Mouse (Mus musculus) spleen, embryonic (tissue): Measurements from ENCODE around the gene Rundc3a.

Experiments
- CTCF ChIA-PET: fragments of 350-600 bp; sonication (Branson Sonifier 250); formaldehyde crosslinking; loops from one replicate; lab custom pipeline; 2022; lab: Charles Lee

Rundc3a gene

DNA sequence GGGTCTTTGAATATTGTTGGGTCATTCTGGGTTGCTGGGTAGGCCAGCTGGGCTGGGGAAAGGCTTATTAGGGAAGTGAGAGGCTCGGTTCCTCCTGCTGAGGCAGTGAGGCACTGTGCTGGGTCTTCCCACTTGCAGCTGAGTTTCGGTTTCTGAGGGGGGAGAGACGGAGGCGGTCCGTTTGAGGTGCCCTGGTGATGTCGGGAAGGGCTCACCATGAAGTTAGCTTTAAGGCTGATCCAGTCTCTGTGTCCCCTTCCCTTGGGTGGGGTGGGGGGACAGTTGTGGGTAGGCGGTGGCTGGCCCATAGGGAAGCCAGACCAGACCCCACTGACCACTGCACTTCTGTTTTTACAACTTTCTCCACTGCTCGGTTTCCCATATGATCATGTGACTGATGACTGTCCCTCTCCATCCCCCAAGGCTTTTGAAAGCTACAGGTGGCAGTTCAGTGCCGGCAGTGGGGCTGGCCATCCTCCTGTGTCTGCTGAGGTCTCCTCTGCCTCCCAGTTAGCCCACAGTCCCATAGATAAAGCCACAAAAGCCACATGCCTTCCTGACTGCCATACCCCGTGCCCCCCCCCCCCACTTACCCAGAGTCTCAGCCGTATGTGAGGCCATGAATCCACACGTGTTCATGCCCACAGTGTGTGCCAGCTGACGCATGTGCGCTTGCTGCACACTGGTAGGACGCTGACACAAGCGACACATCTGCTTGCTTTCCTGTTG is 39.1 kb downstream of the Rundc3a start:
- CTCF ChIA-PET = interaction anchor here (0.7 to 0.8 kb wide), 2 partner anchors 122 to 157 kb away, joined by 4 read pairs; no protein-coding TSS in a partner anchor

DNA sequence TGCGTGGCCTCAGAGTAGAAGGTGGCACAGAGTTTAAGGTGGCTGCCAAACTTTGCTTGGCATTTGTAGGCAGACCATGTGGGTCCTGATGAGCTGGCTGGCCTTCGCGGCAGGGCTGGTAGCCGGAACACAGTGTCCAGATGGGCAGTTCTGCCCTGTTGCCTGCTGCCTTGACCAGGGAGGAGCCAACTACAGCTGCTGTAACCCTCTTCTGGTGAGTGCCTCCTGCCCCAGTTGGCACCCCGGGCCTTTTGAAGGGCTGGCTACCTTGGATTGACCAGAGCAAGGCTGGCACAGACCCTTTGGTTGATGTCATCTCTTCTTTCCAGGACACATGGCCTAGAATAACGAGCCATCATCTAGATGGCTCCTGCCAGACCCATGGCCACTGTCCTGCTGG is 39.7 kb downstream of the Rundc3a start:
- CTCF ChIA-PET = interaction anchor here (0.6 kb wide), 1 partner anchor 14 kb away, joined by 3 read pairs; no protein-coding TSS in a partner anchor

DNA sequence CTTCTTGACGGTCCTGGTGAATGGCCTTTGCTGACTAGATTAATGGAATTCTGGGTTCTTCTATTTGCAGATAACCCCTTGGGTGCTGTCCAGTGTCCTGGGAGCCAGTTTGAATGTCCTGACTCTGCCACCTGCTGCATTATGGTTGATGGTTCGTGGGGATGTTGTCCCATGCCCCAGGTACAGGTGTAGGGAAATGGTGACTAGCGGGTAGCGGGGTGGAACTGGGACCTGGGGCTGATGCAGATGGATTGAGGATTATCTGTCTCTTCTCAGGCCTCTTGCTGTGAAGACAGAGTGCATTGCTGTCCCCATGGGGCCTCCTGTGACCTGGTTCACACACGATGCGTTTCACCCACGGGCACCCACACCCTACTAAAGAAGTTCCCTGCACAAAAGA is 40.7 kb downstream of the Rundc3a start:
- CTCF ChIA-PET = interaction anchor here (0.6 kb wide), 1 partner anchor 14 kb away, joined by 4 read pairs; no protein-coding TSS in a partner anchor

DNA sequence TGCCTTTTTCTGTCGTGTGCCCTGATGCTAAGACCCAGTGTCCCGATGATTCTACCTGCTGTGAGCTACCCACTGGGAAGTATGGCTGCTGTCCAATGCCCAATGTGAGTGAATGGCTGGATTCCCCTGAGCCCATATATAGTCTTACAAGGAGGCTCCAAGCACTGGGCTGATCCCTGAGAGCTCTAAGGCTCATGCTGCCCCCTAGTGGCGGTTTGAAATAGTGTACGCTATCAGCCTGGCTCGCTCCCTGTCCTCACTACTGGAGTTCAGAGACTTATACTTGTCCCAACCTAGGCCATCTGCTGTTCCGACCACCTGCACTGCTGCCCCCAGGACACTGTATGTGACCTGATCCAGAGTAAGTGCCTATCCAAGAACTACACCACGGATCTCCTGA is 41.2 kb downstream of the Rundc3a start:
- CTCF ChIA-PET = interaction anchor here (0.8 kb wide), 1 partner anchor 186 kb away, joined by 9 read pairs; no protein-coding TSS in a partner anchor

DNA sequence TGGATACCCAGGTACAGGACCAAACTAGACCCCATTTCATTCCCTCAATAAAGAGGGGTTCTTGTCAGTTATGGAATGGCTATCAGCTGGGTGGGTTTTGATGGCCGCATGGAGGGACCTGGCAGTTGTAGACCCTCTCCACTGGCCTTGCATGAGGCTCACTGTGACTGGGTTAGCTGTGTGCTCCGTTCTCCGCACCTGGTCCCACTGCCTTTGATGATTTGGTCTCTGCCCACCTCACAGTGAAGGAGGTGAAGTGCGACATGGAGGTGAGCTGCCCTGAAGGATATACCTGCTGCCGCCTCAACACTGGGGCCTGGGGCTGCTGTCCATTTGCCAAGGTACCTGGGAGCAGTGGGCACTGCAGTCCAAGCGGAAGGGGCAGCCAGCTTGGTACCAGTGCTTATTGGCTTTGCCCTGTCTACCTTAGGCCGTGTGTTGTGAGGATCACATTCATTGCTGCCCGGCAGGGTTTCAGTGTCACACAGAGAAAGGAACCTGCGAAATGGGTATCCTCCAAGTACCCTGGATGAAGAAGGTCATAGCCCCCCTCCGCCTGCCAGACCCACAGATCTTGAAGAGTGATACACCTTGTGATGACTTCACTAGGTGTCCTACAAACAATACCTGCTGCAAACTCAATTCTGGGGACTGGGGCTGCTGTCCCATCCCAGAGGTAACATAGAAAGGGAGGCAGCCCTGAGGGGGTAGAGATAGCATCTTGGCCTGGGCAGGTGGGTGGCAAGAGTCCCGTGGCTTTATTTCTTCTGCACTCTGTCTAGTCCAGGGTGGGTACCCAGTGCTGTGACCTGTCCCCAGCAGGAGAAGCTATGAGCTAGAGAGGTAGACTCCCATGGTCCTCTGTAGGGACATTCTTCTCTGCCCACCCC is 41.9 kb downstream of the Rundc3a start:
- CTCF ChIA-PET = interaction anchor here (0.8 kb wide), 1 partner anchor 187 kb away, joined by 9 read pairs; no protein-coding TSS in a partner anchor

- CTCF ChIA-PET = no interaction called here
These were observed 42.7 kb downstream of the Rundc3a start for GRCm38 (mm10) chr11:102435754-102436470.

DNA sequence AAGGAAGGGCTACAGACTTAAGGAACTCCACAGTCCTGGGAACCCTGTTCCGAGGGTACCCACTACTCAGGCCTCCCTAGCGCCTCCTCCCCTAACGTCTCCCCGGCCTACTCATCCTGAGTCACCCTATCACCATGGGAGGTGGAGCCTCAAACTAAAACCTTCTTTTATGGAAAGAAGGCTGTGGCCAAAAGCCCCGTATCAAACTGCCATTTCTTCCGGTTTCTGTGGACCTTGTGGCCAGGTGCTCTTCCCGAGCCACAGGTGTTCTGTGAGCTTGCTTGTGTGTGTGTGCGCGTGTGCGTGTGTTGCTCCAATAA is 43.2 kb downstream of the Rundc3a start:
- CTCF ChIA-PET = no interaction called here

GRCm38 (mm10) chr11:102437120-102438061 is 44.2 kb downstream of the Rundc3a start:
- CTCF ChIA-PET = interaction anchor here (0.6 to 1.5 kb wide), 4 partner anchors 9 to 208 kb away, joined by 3 to 5 read pairs (median 4); no protein-coding TSS in a partner anchor

- CTCF ChIA-PET = interaction anchor here (1.5 kb wide), 1 partner anchor 8 kb away, joined by 4 read pairs; no protein-coding TSS in a partner anchor
These were observed 45.2 kb downstream of the Rundc3a start for GRCm38 (mm10) chr11:102438212-102439092.

DNA sequence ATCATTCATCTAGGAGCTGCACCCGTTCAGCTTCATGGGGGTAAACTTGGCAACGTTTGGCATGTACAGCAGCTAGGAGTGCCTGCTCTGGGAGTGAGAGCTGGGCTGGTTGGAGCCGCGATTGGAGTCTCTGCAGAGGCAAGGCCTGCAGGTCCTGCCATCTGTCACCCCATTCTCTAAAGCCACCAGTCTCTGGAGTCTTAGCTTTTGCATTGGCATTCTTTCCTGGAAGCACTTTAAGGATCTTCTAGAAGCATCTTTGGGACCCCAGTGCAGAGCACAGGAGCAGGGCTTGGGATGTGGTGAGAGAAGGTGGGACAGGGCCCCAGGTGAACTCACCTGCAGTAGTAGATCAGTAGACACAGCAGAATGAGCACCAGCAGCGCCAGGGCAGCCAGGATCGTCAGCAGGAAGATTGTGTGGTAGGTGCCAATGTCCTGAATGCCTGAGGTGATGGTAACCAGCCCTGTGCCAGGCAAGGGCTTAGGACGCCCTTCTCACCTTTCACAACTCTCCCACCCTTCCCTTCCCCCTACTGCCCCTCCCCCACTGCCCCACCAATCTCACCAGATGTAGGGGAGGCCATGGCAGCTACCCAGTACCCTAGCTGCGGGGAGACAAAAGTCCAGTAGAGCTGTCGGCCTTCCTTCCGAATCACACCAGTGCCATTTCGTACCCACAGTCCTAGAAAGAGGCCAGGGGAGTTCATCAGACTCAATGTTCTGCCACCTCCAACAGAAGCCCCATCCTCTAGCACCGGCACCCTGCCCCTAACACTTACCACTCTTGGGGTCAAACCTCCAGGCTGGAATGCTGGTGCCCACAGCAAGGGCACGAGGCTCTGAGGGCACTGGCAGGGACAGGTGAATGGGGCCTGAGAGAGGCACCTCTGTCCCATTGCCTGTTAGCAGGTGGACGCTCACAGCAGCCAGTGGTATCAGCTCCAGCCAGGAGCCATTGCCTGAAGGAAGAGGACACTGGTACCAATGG is 46.2 kb downstream of the Rundc3a start:
- CTCF ChIA-PET = no interaction called here

GRCm38 (mm10) chr11:102440255-102440654 is 47.1 kb downstream of the Rundc3a start:
- CTCF ChIA-PET = no interaction called here

GRCm38 (mm10) chr11:102441434-102441833 is 48.2 kb downstream of the Rundc3a start:
- CTCF ChIA-PET = no interaction called here

- CTCF ChIA-PET = no interaction called here
These were observed 48.9 kb downstream of the Rundc3a start for GRCm38 (mm10) chr11:102442089-102442488.

DNA sequence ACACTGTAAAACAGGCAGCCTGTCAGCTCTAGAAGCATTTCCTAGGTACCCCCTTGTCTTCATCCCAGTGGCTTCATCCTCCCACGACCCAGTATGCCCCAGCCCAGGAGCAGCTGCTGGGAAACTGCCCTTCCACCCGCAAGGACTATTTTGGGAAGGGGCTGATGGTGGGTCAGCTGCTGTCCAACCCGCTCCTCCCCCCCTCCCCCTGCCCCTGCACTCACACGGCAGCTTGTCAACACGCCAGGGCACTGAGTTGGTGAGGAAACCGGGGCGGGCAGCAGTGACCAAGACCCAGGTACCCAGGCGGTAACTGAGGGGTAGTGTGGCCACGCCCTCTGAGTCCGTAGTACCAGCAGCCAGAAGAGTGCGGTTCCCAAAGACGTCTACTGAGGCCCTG is 50.5 kb downstream of the Rundc3a start:
- CTCF ChIA-PET = no interaction called here

DNA sequence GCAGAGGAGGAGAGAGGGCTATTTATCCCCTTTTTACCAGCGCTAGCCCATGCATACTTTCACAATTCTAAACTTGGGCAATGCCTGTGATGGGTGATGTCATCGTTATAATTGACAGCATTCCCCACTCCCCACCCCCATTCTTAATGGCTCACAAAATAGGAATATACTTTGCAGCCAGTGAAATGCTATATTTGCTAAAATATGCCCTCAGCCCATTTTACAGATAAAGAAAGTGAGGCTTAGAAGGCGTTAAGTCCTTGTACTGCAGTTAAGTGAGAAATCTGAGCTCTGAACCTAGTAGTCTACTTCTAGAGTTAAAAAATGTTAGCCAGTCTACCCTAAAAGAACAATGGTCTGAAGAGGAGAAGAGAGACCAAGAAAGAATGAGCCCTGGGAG is 51.1 kb downstream of the Rundc3a start:
- CTCF ChIA-PET = no interaction called here

DNA sequence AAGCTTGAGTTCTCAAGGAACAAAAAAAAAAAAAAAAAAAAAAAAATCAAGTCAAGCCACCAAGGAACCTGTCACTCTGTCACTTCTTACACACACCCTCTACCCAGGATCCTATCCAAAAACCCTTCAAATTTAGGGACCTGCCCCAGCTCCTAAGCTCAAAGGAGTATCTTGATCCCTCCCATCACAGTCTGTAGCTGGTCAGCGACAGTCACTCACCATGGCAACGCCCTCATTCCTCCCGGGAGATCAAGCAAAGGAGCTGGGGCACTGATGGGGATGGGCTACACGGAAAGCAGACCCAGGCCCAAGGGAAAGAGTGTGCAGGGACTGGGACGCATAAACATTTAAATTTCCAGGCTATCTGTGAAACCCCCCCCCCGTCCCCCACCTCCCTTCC is 51.6 kb downstream of the Rundc3a start:
- CTCF ChIA-PET = no interaction called here

- CTCF ChIA-PET = interaction anchor here (0.6 to 1.4 kb wide), 2 partner anchors 8 to 829 kb away, joined by 3 to 4 read pairs; no protein-coding TSS in a partner anchor
These were observed 52.2 kb downstream of the Rundc3a start for GRCm38 (mm10) chr11:102445264-102445890.
